Mouse (Mus musculus): Measurements from ENCODE around the gene Aif1l. TPM values are rescaled to one million over a fixed set of nuclear protein-coding genes. Genes with fewer than 3 reads are reported as not detected.

The Aif1l gene
- total RNA-seq, 2 experiments from 2014 or later, result 2.1 to 2.7 TPM

GRCm38 (mm10) chr2:31994896-31995295 is 45.0 kb downstream of the Aif1l start:
- Histone ChIP-seq H3K27ac (no peak overlapping the region), H3K4me3 (no peak overlapping the region)
- TF ChIP-seq CTCF (IDR thresholded peaks at IDR 0.05), result no peak
- DNase-seq, result no peak
- intact Hi-C loops (cut with DNase I), result no loop called here

GRCm38 (mm10) chr2:31996060-31996459 is 46.1 kb downstream of the Aif1l start:
- intact Hi-C loops (cut with DNase I), result no loop called here
- DNase-seq, result no peak
- Histone ChIP-seq H3K27ac (no peak overlapping the region), H3K4me3 (no peak overlapping the region)
- TF ChIP-seq CTCF (IDR thresholded peaks at IDR 0.05), result no peak

- Histone ChIP-seq H3K4me3 (no peak overlapping the region), H3K27ac (no peak overlapping the region)
- TF ChIP-seq CTCF (IDR thresholded peaks at IDR 0.05), result no peak
- DNase-seq, result no peak
- intact Hi-C loops (cut with DNase I), result no loop called here
These were observed 47.6 kb downstream of the Aif1l start for GRCm38 (mm10) chr2:31997539-31997938.

- intact Hi-C loops (cut with DNase I), result no loop called here
These were observed 48.5 kb downstream of the Aif1l start for GRCm38 (mm10) chr2:31998443-31998842.

GRCm38 (mm10) chr2:32008311-32008710 is 58.4 kb downstream of the Aif1l start:
- intact Hi-C loops (cut with DNase I), result no loop called here
- Histone ChIP-seq H3K27ac (no peak overlapping the region), H3K4me3 (no peak overlapping the region)
- TF ChIP-seq CTCF (IDR thresholded peaks at IDR 0.05), result no peak
- DNase-seq, result no peak

More at GRCm38 (mm10) chr2:31998443-31998842, 48.5 kb downstream of the Aif1l start:
- Histone ChIP-seq H3K27ac (no peak overlapping the region), H3K4me3 (no peak overlapping the region)
- DNase-seq, result no peak
- TF ChIP-seq CTCF (IDR thresholded peaks at IDR 0.05), result peak; percentile 24; the same call in 1 of the 2 replicates

- Histone ChIP-seq H3K4me3 (no peak overlapping the region), H3K27ac (no peak overlapping the region)
- DNase-seq, result no peak
- intact Hi-C loops (cut with DNase I), result no loop called here
- no peak for TF ChIP-seq CTCF (IDR thresholded peaks at IDR 0.05)
These were observed 58.8 kb downstream of the Aif1l start for GRCm38 (mm10) chr2:32008716-32009115.

GRCm38 (mm10) chr2:32019704-32020103 is 69.8 kb downstream of the Aif1l start:
- no peak for TF ChIP-seq CTCF (IDR thresholded peaks at IDR 0.05)
- no peak for DNase-seq
- no peak overlapping the region for H3K4me3 ChIP-seq
- H3K27ac ChIP-seq, result no peak overlapping the region
- intact Hi-C loops (cut with DNase I), result no loop called here

GRCm38 (mm10) chr2:32020229-32020628 is 70.3 kb downstream of the Aif1l start:
- intact Hi-C loops (cut with DNase I), result no loop called here

More at GRCm38 (mm10) chr2:32020229-32020628, 70.3 kb downstream of the Aif1l start:
- no peak overlapping the region for H3K4me3 ChIP-seq
- DNase-seq, result no peak
- H3K27ac ChIP-seq, result no peak overlapping the region
- peak; percentile 29; the same call in 1 of the 2 replicates for TF ChIP-seq CTCF (IDR thresholded peaks at IDR 0.05)

Other genes starting within 250 kb of the Aif1l start
- gene Qrfp, start 139.6 kb upstream of the Aif1l start, total RNA-seq (2021), result not detected
- not detected for gene Fibcd1, start 104.1 kb upstream of the Aif1l start, total RNA-seq (2021)
- under 1 TPM; 0.11 to 0.82 TPM for gene Lamc3, start 62.8 kb upstream of the Aif1l start, total RNA-seq (2021)
- 10 to 100 TPM; 21.1 to 24.3 TPM for gene Nup214, start 24.3 kb downstream of the Aif1l start, total RNA-seq (2021)
- gene Fam78a, start 134.7 kb downstream of the Aif1l start, total RNA-seq (2021), result 10 to 100 TPM in 1 of 2 experiments, 1 to 10 TPM in 1; 9.9 to 12.0 TPM
- gene Plpp7, start 145.4 kb downstream of the Aif1l start, total RNA-seq (2021), result 100 to 1,000 TPM; 109 to 120 TPM
- 10 to 100 TPM; 76.4 to 86.9 TPM for gene Prrc2b, start 200.9 kb downstream of the Aif1l start, total RNA-seq (2021)

Data from gastrocnemius, adult 2 months (tissue).